Mouse (Mus musculus) bone marrow macrophage, adult 2 months (primary cell): ENCODE results near the gene U2af2. TPM values are rescaled to one million over a fixed set of nuclear protein-coding genes. Genes with fewer than 3 reads are reported as not detected.

Experiments used
- H3K27ac ChIP-seq: 2 replicates; pipeline ENCODE4 v1.5.1; 2012; ENCODE audit warnings: low read depth, low read length; ENCODE audit not compliant: insufficient read depth
- H3K4me1 ChIP-seq: 2 replicates; pipeline ENCODE4 v1.6.1; 2012; ENCODE audit warnings: low read length; ENCODE audit not compliant: control insufficient read depth, insufficient read depth
- H3K4me3 ChIP-seq: 2 replicates; pipeline ENCODE4 v1.5.1; 2012; ENCODE audit warnings: mild to moderate bottlenecking, low read length, moderate library complexity; ENCODE audit not compliant: insufficient read depth
- CTCF ChIP-seq: IDR thresholded peaks from 2 replicates; pipeline ENCODE4 v1.5.1; 2012; ENCODE audit warnings: low read depth, mild to moderate bottlenecking, low read length, moderate library complexity
- POLR2A ChIP-seq: IDR thresholded peaks from 2 replicates; pipeline ENCODE4 v1.6.1; 2012; ENCODE audit warnings: mild to moderate bottlenecking, low read depth, low read length, borderline replicate concordance
- polyA plus RNA-seq: library from polyadenylated mRNA; stranded (reverse); fragments of >200 nt; gene quantifications from 2 replicates; pipeline ENCODE4 v1.2.4, GENCODE M21; 2012; ENCODE audit not compliant: missing spikeins, insufficient read depth, insufficient read length

Gene U2af2
- polyA plus RNA-seq, 1 experiment = 160 TPM

DNA sequence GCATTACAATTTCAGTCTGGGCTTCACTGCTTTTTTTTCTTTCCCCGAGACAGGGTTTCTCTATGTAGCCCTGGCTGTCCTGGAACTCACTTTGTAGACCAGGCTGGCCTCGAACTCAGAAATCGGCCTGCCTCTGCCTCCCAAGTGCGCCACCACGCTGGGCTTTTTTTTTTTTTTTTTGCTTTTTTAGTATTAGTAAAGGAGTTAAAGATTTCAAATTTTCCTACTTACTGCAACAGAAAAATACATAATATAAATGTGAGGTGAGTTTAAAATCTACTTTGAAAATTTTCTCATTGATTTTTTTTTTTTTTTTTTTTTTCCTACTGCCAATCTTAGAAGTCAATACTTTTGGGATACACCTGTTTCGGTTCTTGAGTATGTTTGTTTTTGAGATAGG lies 2.9 kb downstream of the U2af2 start:
- no peak overlapping the region for H3K4me3 ChIP-seq
- H3K4me1 ChIP-seq = peaks cover 20% of the 10 kb centered on the region
- H3K27ac ChIP-seq = no peak overlapping the region
- TF ChIP-seq POLR2A = no peak
- no peak for TF ChIP-seq CTCF

DNA sequence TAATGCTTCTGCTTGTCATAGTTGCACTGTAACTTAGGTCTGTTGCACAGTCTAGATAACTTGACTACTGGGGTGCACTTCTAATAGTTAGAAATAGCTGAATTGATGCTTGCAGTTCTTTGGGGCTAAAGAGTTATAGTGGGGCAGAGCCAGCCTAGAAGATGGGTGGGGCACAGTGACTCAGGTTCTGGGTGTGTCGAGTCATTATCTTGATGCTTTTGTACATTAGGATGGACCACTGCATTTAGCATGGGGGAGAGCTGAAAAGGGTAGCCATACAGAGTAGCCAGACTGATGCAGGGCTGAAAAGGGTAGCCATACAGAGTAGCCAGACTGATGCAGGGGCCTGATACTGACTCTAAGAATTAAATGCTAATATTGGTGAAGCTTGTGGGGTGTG lies 11.6 kb downstream of the U2af2 start:
- TF ChIP-seq POLR2A (no peak), CTCF (no peak)
- peaks cover 16% of the 10 kb centered on the region for H3K4me1 ChIP-seq
- no peak overlapping the region for H3K4me3 ChIP-seq
- no peak overlapping the region for H3K27ac ChIP-seq

DNA sequence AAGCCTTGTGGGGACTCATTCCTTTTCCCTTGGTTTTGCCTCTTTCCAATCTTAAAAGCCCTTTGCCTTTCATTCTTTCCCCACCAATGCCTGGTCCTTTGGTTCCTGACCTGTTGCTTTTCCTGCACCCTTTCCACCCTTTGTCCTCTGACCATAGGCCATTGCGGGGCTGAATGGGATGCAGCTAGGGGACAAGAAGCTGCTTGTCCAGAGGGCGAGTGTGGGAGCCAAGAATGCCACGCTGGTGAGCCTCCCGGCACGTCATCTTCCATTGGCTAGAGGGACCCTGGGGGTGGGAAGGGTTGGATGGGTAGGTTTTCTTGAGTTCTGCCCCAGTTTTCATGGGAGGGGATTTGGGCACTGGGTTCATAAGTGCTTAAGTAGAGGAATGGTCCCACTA lies 13.0 kb downstream of the U2af2 start:
- Histone ChIP-seq H3K4me3 (no peak overlapping the region), H3K27ac (no peak overlapping the region), H3K4me1 (peaks cover 20% of the 10 kb centered on the region)
- TF ChIP-seq POLR2A (no peak), CTCF (no peak)

GRCm38 (mm10) chr7:5076931-5077330 lies 15.0 kb downstream of the U2af2 start:
- H3K4me3 ChIP-seq = no peak overlapping the region
- peak overlapping the region; percentile 34 for H3K27ac ChIP-seq
- peaks cover 22% of the 10 kb centered on the region for H3K4me1 ChIP-seq
- no peak for TF ChIP-seq POLR2A
- no peak for TF ChIP-seq CTCF

GRCm38 (mm10) chr7:5079365-5080009 lies 17.5 kb downstream of the U2af2 start:
- H3K4me3 ChIP-seq = peak overlapping the region; percentile 45
- H3K27ac ChIP-seq = peak overlapping the region; percentile 64
- peaks cover 36% of the 10 kb centered on the region for H3K4me1 ChIP-seq

DNA sequence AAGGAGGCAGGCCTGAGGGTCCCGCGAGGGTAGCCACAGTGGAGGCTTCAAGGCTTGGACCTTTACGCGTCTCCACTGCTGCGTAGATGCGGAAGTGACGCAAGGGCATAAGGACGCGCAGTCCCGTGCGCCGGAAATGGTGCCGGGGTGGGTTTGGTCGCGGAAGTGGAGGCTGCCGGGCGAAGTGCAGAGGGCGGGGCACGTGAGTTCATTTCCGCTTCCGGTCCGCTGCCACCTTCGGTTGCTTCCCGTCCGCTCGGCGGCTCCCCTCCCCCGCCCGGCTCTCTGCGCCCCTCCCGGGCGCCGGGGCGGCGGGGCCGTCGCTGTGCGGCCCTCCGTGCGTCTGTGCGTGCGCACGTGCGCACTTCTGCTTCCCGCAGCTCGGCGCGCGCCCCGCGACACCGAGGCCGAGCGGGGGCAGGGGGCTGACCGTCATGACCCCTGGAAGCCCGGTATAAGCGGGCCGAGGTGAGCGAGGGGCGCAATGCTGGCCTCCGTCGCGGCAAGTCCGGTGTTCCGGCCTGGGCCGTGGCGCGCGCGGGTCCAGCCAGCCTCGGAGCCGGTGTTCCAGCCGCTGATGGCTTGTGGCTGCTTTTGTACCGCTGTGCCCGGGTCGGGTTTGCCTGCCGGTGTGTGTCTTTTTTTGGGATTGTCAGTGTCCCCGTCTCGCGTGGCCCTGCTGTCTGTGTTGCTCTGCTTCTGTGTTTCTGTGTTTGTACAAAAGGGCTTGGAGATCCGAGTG lies 18.2 kb downstream of the U2af2 start, which contains the start of gene Epn1:
Gene Epn1, plus strand, starts transcription at position 226 of the 742 bp plus-strand sequence.
- H3K27ac ChIP-seq = peak within 1 kb of the TSS; percentile 79
- TF ChIP-seq POLR2A (no peak), CTCF (no peak)

DNA sequence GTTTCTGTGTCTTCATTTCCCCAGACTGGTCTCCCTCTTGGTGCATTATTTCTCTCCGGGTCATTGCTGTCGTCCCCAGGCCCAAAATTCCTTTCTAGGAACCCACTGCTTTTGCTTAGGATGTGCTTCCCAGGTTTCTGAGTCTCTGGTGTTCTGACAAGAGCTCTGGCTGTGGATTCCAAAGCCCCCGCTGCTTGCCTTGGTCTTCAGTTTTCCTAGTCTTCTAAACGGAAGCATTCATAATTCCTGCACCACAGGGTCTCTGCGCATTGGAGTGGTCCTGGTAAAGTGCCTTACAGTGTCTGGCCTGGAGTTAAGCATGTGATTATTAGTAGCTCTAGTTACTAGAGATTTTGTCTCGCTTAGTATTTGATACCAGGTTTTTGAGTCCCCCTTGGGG lies 18.9 kb downstream of the U2af2 start:
- H3K4me1 ChIP-seq = peaks cover 39% of the 10 kb centered on the region
- H3K4me3 ChIP-seq = peak overlapping the region; percentile 67
- TF ChIP-seq CTCF (no peak), POLR2A (no peak)
- H3K27ac ChIP-seq = peak overlapping the region; percentile 79

More for the DNA sequence above, 18.2 kb downstream of the U2af2 start, which contains the start of gene Epn1:
- H3K4me3 ChIP-seq = peak within 1 kb of the TSS; percentile 67
- peaks cover 42% of the 10 kb centered on the region for H3K4me1 ChIP-seq

GRCm38 (mm10) chr7:5081241-5081640 lies 19.3 kb downstream of the U2af2 start:
- H3K4me3 ChIP-seq = peak overlapping the region; percentile 67
- H3K4me1 ChIP-seq = peaks cover 37% of the 10 kb centered on the region
- no peak for TF ChIP-seq CTCF
- no peak for TF ChIP-seq POLR2A
- peak overlapping the region; percentile 20; the same call in 1 of the 2 replicates for H3K27ac ChIP-seq

- Histone ChIP-seq H3K4me1 (peaks cover 34% of the 10 kb centered on the region), H3K4me3 (peak overlapping the region; percentile 67), H3K27ac (peak overlapping the region; percentile 9)
- TF ChIP-seq POLR2A = no peak
- TF ChIP-seq CTCF = no peak
Observed at GRCm38 (mm10) chr7:5081939-5082338, 20.0 kb downstream of the U2af2 start.

DNA sequence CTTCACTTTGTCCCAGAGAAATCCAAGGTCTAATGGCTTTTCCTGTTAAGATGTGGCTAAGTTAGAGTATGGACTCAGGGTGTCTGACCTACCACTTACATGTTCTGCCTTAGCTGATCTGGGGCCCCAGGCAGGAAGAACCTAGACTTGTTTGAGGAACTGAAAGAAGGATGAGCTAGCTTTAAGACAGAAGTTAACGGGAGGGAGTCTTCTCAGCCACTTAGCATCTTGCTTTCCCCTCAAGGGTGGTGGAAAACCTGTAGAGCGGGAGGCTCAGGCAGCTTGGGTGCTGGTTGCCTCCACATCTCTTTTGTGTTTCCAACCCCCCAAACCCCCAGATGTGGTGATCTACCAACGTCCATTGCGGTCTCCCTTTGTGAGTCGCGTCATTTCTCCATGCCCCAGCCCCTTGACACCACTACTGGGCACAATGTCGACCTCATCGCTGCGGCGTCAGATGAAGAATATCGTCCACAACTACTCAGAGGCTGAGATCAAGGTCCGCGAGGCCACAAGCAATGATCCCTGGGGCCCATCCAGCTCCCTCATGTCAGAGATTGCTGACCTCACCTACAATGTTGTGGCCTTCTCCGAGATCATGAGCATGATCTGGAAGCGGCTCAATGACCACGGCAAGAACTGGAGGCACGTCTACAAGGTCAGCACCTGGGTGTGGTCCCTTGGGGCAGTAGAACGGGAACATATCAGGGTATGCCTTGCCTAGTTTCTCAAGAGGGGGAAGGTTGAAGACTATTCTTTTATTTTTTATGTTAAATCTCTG lies 21.6 kb downstream of the U2af2 start:
- TF ChIP-seq CTCF = no peak
- TF ChIP-seq POLR2A = no peak
- peaks cover 38% of the 10 kb centered on the region for H3K4me1 ChIP-seq
- peak overlapping the region; percentile 41 for H3K4me3 ChIP-seq
- H3K27ac ChIP-seq = peak overlapping the region; percentile 87
